Mouse (Mus musculus): ENCODE results near the gene Btk.
"Not testable (repeated sequence)": the region's sequence is repeated elsewhere in the genome, so short reads cannot be mapped to it uniquely, and the experiment has no call there.

Gene Btk

GRCm38 (mm10) chrX:134580528-134581305 lies 2.7 kb downstream of the Btk start:
- no peak for DNase-seq (ENCODE audit: low read depth)

GRCm38 (mm10) chrX:134577896-134578295 lies 5.5 kb downstream of the Btk start:
- DNase-seq (ENCODE audit: low read depth) = no peak

- no peak for DNase-seq (ENCODE audit: low read depth)
Measured at GRCm38 (mm10) chrX:134566536-134567222, 16.7 kb downstream of the Btk start.

GRCm38 (mm10) chrX:134564326-134564725 lies 19.0 kb downstream of the Btk start:
- DNase-seq (ENCODE audit: low read depth) = no peak

GRCm38 (mm10) chrX:134554425-134554824 lies 28.9 kb downstream of the Btk start:
- no peak for DNase-seq (ENCODE audit: low read depth)

- no peak for DNase-seq (ENCODE audit: low read depth)
Measured at GRCm38 (mm10) chrX:134553326-134553725, 30.0 kb downstream of the Btk start.

GRCm38 (mm10) chrX:134550903-134551302 lies 32.5 kb downstream of the Btk start:
- DNase-seq (ENCODE audit: low read depth) = no peak

GRCm38 (mm10) chrX:134547330-134547729 lies 36.0 kb downstream of the Btk start:
- DNase-seq (ENCODE audit: low read depth) = no peak

- DNase-seq (ENCODE audit: low read depth) = no peak
Measured at GRCm38 (mm10) chrX:134541955-134542308, 41.4 kb downstream of the Btk start.

GRCm38 (mm10) chrX:134541145-134541954 lies 42.0 kb downstream of the Btk start, which contains the start of gene Timm8a1:
TSS of gene Timm8a1 (minus strand) at chrX:134541865.
- no peak for DNase-seq (ENCODE audit: low read depth)

- DNase-seq (ENCODE audit: low read depth) = no peak
Measured at GRCm38 (mm10) chrX:134540414-134541135, 42.8 kb downstream of the Btk start.

GRCm38 (mm10) chrX:134539795-134540194 lies 43.6 kb downstream of the Btk start:
- not testable (repeated sequence) for DNase-seq (ENCODE audit: low read depth)

- DNase-seq (ENCODE audit: low read depth) = no peak
Measured at GRCm38 (mm10) chrX:134533346-134533745, 50.0 kb downstream of the Btk start.

- no peak for DNase-seq (ENCODE audit: low read depth)
Measured at GRCm38 (mm10) chrX:134525260-134525659, 58.1 kb downstream of the Btk start.

- DNase-seq (ENCODE audit: low read depth) = no peak
Measured at GRCm38 (mm10) chrX:134523772-134524171, 59.6 kb downstream of the Btk start.

GRCm38 (mm10) chrX:134509473-134509872 lies 73.9 kb downstream of the Btk start:
- no peak for DNase-seq (ENCODE audit: low read depth)

- DNase-seq (ENCODE audit: low read depth) = no peak
Measured at GRCm38 (mm10) chrX:134507977-134508376, 75.4 kb downstream of the Btk start.

- no peak for DNase-seq (ENCODE audit: low read depth)
Measured at GRCm38 (mm10) chrX:134500651-134501050, 82.7 kb downstream of the Btk start.

All from c-Kit-positive CD71-positive TER-119-negative erythroid progenitor cells, embryonic 14.5 days (primary cell).